29 mouse cellular contexts compared by ENCODE assay signal in the genomic region with DNA sequence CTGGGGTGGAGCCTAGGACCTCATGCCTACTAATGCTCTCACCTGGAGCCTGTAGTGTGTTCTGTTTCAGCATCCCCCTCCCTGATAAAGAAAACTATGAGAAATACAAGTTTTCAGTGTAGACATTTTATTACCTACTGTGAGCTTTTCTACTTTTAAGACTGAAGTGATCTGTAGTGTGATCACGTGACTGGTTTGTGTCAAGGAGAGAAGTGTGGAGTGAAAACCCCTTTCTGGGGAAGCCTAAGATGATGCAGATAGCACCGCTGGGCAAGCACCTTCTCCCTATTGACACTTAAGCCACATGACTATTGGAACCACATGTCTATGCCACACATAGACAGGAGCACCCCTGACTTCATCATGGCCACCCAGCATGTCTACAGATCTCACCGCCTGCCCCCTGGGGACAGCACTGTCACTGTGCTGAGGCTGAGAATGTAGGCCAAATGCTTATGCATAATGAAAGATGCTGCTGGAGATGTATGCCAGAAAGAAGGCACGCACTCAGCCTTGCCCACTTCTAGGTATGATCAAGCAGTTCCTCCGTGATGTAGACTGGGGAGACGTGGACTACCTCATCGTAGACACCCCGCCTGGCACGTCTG. TPM values are rescaled to one million over a fixed set of nuclear protein-coding genes. Genes with fewer than 3 reads are reported as not detected.
"Had no signal": no experiment of that assay in that cellular context is flagged by ENCODE, and none has a peak within 500 bp of the region (broad histone marks: within the 10 kb centered on the region; RNA-seq: fewer than 3 reads in every experiment).

No protein-coding gene starts in this region.

- H3K4me3 ChIP-seq: heart, embryonic 13.5 days; heart, embryonic 15.5 days; hindbrain, embryonic 13.5 days; hindbrain, embryonic 15.5 days; kidney, embryonic 15.5 days; limb, embryonic 13.5 days; limb, embryonic 15.5 days; liver, embryonic 12.5 days had no signal

- H3K27ac ChIP-seq: heart, embryonic 13.5 days; heart, embryonic 15.5 days; hindbrain, embryonic 13.5 days; hindbrain, embryonic 15.5 days; hindbrain, postnatal 0 days; kidney, embryonic 15.5 days; kidney, postnatal 0 days; limb, embryonic 13.5 days; limb, embryonic 15.5 days; liver, embryonic 12.5 days had no signal

- H3K4me1 ChIP-seq: heart, embryonic 13.5 days; heart, embryonic 15.5 days; hindbrain, embryonic 13.5 days; hindbrain, embryonic 15.5 days; kidney, embryonic 15.5 days; limb, embryonic 13.5 days; limb, embryonic 15.5 days; liver, embryonic 12.5 days had no signal

- H3K27me3 ChIP-seq: heart, embryonic 13.5 days; heart, embryonic 15.5 days; hindbrain, embryonic 13.5 days; hindbrain, embryonic 15.5 days; kidney, embryonic 15.5 days; limb, embryonic 13.5 days; limb, embryonic 15.5 days; liver, embryonic 12.5 days had no signal

- H3K4me2 ChIP-seq: heart, embryonic 11.5 days; heart, embryonic 13.5 days; heart, embryonic 15.5 days; hindbrain, embryonic 13.5 days; hindbrain, embryonic 15.5 days; kidney, embryonic 15.5 days; limb, embryonic 13.5 days; limb, embryonic 15.5 days; liver, embryonic 12.5 days had no signal

- DNase-seq: forebrain, postnatal 0 days; gastrocnemius, postnatal 10 days; gastrocnemius, postnatal 36 days; heart, adult 18-20 months; heart, postnatal 14 days; heart, postnatal 36 days; kidney, adult 11 months; kidney, adult 2 months; kidney, adult 9 months; kidney, postnatal 14 days; kidney, postnatal 36 days; layer of hippocampus, adult 9-11 months; layer of hippocampus, postnatal 36 days; left cerebral cortex, postnatal 4 days had no signal

- H3K9me3 ChIP-seq: heart, embryonic 13.5 days; heart, embryonic 15.5 days; hindbrain, embryonic 13.5 days; hindbrain, embryonic 15.5 days; limb, embryonic 13.5 days; limb, embryonic 15.5 days; liver, embryonic 12.5 days had no signal

- H3K9ac ChIP-seq: forebrain, postnatal 0 days; heart, embryonic 13.5 days; heart, embryonic 15.5 days; hindbrain, embryonic 13.5 days; hindbrain, embryonic 15.5 days; kidney, embryonic 15.5 days; limb, embryonic 13.5 days; limb, embryonic 15.5 days; liver, embryonic 12.5 days had no signal

RNA-seq across cellular contexts. Expression of gene Tekt5, which starts 25.3 kb away (rescaled TPM):
- total RNA-seq: gastrocnemius, adult 18-20 months; gastrocnemius, postnatal 36 days; heart, adult 18-20 months; heart, postnatal 36 days; hematopoietic stem cell, adult 5-6 weeks had no signal
- polyA plus RNA-seq: limb, embryonic 11.5 days had no signal

RNA-seq across cellular contexts. Expression of gene Tvp23a, which starts 26.6 kb away (rescaled TPM):
- total RNA-seq: hematopoietic stem cell, adult 5-6 weeks had no signal

RNA-seq across cellular contexts. Expression of gene Ciita, which starts 59.3 kb away (rescaled TPM):
- total RNA-seq: forebrain, postnatal 0 days; hindbrain, postnatal 0 days; left cerebral cortex, postnatal 10 days had no signal
